Mouse (Mus musculus) liver, embryonic 14.5 days (tissue): ENCODE data around the gene Slc35b1.

ENCODE experiments used
- CTCF ChIP-seq: IDR thresholded peaks from 2 replicates; pipeline ENCODE4 v1.5.1; 2016; ENCODE audit warnings: antibody characterized with exemption, low read depth, control low read depth
- EP300 ChIP-seq: IDR thresholded peaks from 2 replicates; pipeline ENCODE4 v1.6.1; 2016; ENCODE audit warnings: antibody characterized with exemption, low read depth

- TF ChIP-seq CTCF (no peak), EP300 (no peak)
Observed at GRCm38 (mm10) chr11:95399520-95400020, 15.1 kb downstream of the Slc35b1 start.
